Mouse (Mus musculus) liver, embryonic 13.5 days (tissue): ENCODE data around the gene Gpalpp1. TPM values are rescaled to one million over a fixed set of nuclear protein-coding genes. Genes with fewer than 3 reads are reported as not detected.

Source experiments
- ATAC-seq: fragments of 200-750 bp; cut with Nextera tagmentation; 2 replicates; pipeline ENCODE4 v1.8.0; 2017; ENCODE audit warnings: low read depth, mild to moderate bottlenecking, moderate number of reproducible peaks, moderate library complexity
- DNase-seq: peaks from one replicate; pipeline ENCODE4 v3.0.0; 2022
- H3K27ac ChIP-seq: fragments of 300-500 bp; sonication (generic); 2 replicates; pipeline ENCODE4 v1.5.1; 2015; ENCODE audit warnings: moderate library complexity, mild to moderate bottlenecking, inconsistent platforms
- H3K27me3 ChIP-seq: fragments of 300-500 bp; sonication (generic); 2 replicates; pipeline ENCODE4 v1.6.1; 2015; ENCODE audit warnings: mild to moderate bottlenecking, inconsistent platforms
- H3K36me3 ChIP-seq: fragments of 300-500 bp; sonication (generic); 2 replicates; pipeline ENCODE4 v1.6.1; 2015; ENCODE audit warnings: mild to moderate bottlenecking, inconsistent platforms
- H3K4me1 ChIP-seq: fragments of 300-500 bp; sonication (generic); replicated peaks from 2 replicates; pipeline ENCODE4 v1.6.1; 2015; ENCODE audit warnings: inconsistent platforms
- H3K4me2 ChIP-seq: fragments of 300-500 bp; sonication (generic); 2 replicates; pipeline ENCODE4 v1.6.1; 2015; ENCODE audit warnings: inconsistent platforms, mild to moderate bottlenecking, moderate library complexity
- H3K4me3 ChIP-seq: fragments of 300-500 bp; sonication (generic); replicated peaks from 2 replicates; pipeline ENCODE4 v1.5.1; 2015; ENCODE audit warnings: mild to moderate bottlenecking, inconsistent platforms
- H3K9ac ChIP-seq: fragments of 300-500 bp; sonication (generic); 2 replicates; pipeline ENCODE4 v1.6.1; 2015; ENCODE audit warnings: mild to moderate bottlenecking, inconsistent platforms
- H3K9me3 ChIP-seq: fragments of 300-500 bp; sonication (generic); replicated peaks from 2 replicates; pipeline ENCODE4 v1.6.1; 2016; ENCODE audit warnings: inconsistent platforms
- WGBS: fragments of 180-500 bp; shearing (Covaris S2); methylation state at CpG from one replicate; pipeline ENCODE4 v1.1.7; 2015; ENCODE audit not compliant: insufficient replicate concordance; 5-methylcytosine and 5-hydroxymethylcytosine counted together
- polyA plus RNA-seq: library from polyadenylated mRNA; unstranded; fragments of >200 nt; fragmentation: Nextera tagmentation; extraction: Ambion mirVana; gene quantifications from 2 replicates; pipeline ENCODE4 v1.2.1, GENCODE M21; 2015

The Gpalpp1 gene
- polyA plus RNA-seq, 1 experiment from 2014 or later, result 5.6 TPM

DNA sequence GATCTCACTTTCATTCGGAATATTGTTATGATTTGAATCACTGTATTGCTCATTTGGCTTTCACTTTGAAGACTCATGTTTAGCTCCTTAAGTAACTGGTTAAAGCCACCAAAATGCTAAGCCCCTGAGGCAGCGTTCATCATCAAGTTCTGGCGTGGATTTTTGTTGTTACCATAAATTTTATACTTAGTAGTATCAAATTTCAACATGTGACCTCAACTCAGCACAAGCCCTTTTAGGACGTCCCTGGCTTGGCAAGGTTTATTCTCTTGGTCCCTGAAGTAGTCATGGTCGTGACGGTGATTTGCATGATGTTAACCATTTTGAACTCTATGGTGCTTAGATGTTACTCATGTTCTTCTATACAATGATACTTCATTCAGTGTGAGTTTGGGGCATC lies 36.5 kb upstream of the Gpalpp1 start:
- Histone ChIP-seq H3K4me1 (peaks cover 58% of the 10 kb centered on the region), H3K27ac (no peak overlapping the region), H3K4me3 (no peak overlapping the region), H3K9me3 (no peaks in the 10 kb centered on the region), H3K36me3 (no peaks in the 10 kb centered on the region), H3K9ac (no peak overlapping the region), H3K4me2 (no peak overlapping the region), H3K27me3 (no peaks in the 10 kb centered on the region)
- ATAC-seq, result no peak
- DNase-seq, result no peak
- WGBS, result 78% methylated on average over 6 of the region's 6 CpGs

GRCm38 (mm10) chr14:76145868-76146267 lies 35.3 kb upstream of the Gpalpp1 start:
- DNase-seq, result peak; percentile 25
- peak overlapping the region; percentile 26 for H3K4me3 ChIP-seq
- peak; percentile 84 for ATAC-seq
- H3K27ac ChIP-seq, result no peak overlapping the region
- H3K4me1 ChIP-seq, result peaks cover 48% of the 10 kb centered on the region
- peak overlapping the region; percentile 19; the same call in 1 of the 2 replicates for H3K9ac ChIP-seq
- H3K9me3 ChIP-seq, result no peaks in the 10 kb centered on the region
- H3K27me3 ChIP-seq, result no peaks in the 10 kb centered on the region
- H3K4me2 ChIP-seq, result peak overlapping the region; percentile 56
- 15% methylated on average over 7 of the region's 7 CpGs for WGBS
- no peaks in the 10 kb centered on the region for H3K36me3 ChIP-seq

- no peaks in the 10 kb centered on the region for H3K36me3 ChIP-seq
- no peak overlapping the region for H3K9ac ChIP-seq
- peaks cover 41% of the 10 kb centered on the region for H3K4me1 ChIP-seq
- H3K9me3 ChIP-seq, result no peaks in the 10 kb centered on the region
- WGBS, result 30% methylated on average over 1 of the region's 1 CpGs
- no peak overlapping the region; the same call in 1 of the 2 replicates for H3K4me3 ChIP-seq
- ATAC-seq (peak; percentile 67), DNase-seq (no peak)
- no peaks in the 10 kb centered on the region for H3K27me3 ChIP-seq
- peak overlapping the region; percentile 56 for H3K4me2 ChIP-seq
- peak overlapping the region; percentile 9; the same call in 1 of the 2 replicates for H3K27ac ChIP-seq
Observed at GRCm38 (mm10) chr14:76145248-76145647, 34.7 kb upstream of the Gpalpp1 start.

GRCm38 (mm10) chr14:76134975-76135374 lies 24.4 kb upstream of the Gpalpp1 start:
- H3K4me1 ChIP-seq, result no peaks in the 10 kb centered on the region
- peaks cover 59% of the 10 kb centered on the region for H3K36me3 ChIP-seq
- H3K9me3 ChIP-seq, result no peaks in the 10 kb centered on the region

GRCm38 (mm10) chr14:76128174-76128573 lies 17.6 kb upstream of the Gpalpp1 start:
- 59% methylated on average over 4 of the region's 4 CpGs for WGBS
- DNase-seq (no peak), ATAC-seq (no peak)
- Histone ChIP-seq H3K9ac (no peak overlapping the region), H3K27ac (no peak overlapping the region), H3K9me3 (no peaks in the 10 kb centered on the region), H3K27me3 (no peaks in the 10 kb centered on the region), H3K4me2 (no peak overlapping the region), H3K36me3 (peaks cover 92% of the 10 kb centered on the region), H3K4me1 (no peaks in the 10 kb centered on the region), H3K4me3 (no peak overlapping the region)

More at GRCm38 (mm10) chr14:76134975-76135374, 24.4 kb upstream of the Gpalpp1 start:
- H3K27ac ChIP-seq, result no peak overlapping the region
- no peaks in the 10 kb centered on the region for H3K27me3 ChIP-seq
- ATAC-seq (no peak), DNase-seq (no peak)
- no peak overlapping the region for H3K4me3 ChIP-seq
- 79% methylated on average over 4 of the region's 4 CpGs for WGBS
- no peak overlapping the region for H3K9ac ChIP-seq
- no peak overlapping the region for H3K4me2 ChIP-seq

GRCm38 (mm10) chr14:76127311-76127710 lies 16.8 kb upstream of the Gpalpp1 start:
- peaks cover 92% of the 10 kb centered on the region for H3K36me3 ChIP-seq
- no peak overlapping the region for H3K4me2 ChIP-seq
- H3K4me3 ChIP-seq, result no peak overlapping the region

GRCm38 (mm10) chr14:76122663-76123058 lies 12.1 kb upstream of the Gpalpp1 start:
- DNase-seq (no peak), ATAC-seq (no peak)
- Histone ChIP-seq H3K36me3 (peaks cover 85% of the 10 kb centered on the region), H3K27ac (no peak overlapping the region), H3K9ac (no peak overlapping the region), H3K4me1 (no peaks in the 10 kb centered on the region), H3K4me3 (no peak overlapping the region), H3K9me3 (no peaks in the 10 kb centered on the region), H3K4me2 (no peak overlapping the region), H3K27me3 (no peaks in the 10 kb centered on the region)
- WGBS, result 80% methylated on average over 8 of the region's 8 CpGs

More at GRCm38 (mm10) chr14:76127311-76127710, 16.8 kb upstream of the Gpalpp1 start:
- DNase-seq (no peak), ATAC-seq (no peak)
- WGBS, result 65% methylated on average over 3 of the region's 3 CpGs
- no peaks in the 10 kb centered on the region for H3K4me1 ChIP-seq
- H3K27me3 ChIP-seq, result no peaks in the 10 kb centered on the region
- H3K9ac ChIP-seq, result no peak overlapping the region
- H3K27ac ChIP-seq, result no peak overlapping the region
- no peaks in the 10 kb centered on the region for H3K9me3 ChIP-seq

DNA sequence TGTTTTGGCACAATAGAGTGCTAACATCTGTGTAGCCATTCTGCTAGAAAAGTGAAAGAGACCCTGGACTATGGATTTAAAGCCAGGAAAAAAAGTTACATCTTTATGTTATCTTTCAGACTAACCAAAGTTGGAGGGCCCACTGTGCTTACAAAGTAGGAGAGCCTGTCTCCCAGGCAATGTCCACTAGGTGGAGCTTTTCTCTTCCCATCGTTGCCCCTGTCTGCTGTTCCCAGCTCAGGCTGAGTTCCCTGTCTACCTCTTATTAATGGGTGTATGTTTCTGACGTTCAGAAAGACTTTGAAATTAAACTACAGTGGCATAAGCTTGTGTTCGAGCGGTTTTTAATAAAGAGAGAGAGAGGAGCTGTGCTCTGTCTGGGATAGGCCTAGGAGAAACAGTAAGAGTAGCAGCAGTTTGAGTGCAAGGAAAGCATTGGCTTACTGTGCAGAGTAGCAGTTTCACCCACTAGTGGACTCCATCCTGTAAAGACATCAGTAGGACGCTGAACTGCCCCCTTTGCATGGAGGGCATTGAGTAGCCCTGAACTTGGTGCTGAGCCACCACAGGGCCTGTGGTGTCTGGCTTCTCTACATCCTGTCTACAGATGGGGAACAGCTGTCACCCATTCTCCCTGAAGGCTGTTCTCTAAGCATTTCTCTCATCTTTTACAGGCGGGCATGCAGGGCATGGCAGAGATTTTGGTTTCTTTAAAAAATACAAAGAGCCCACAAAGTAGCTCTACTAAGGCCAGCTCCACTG lies 11.5 kb upstream of the Gpalpp1 start:
- WGBS, result 60% methylated on average over 6 of the region's 6 CpGs
- no peaks in the 10 kb centered on the region for H3K27me3 ChIP-seq
- H3K4me2 ChIP-seq, result no peak overlapping the region
- H3K9me3 ChIP-seq, result no peaks in the 10 kb centered on the region
- H3K27ac ChIP-seq, result no peak overlapping the region
- no peaks in the 10 kb centered on the region for H3K4me1 ChIP-seq
- H3K4me3 ChIP-seq, result no peak overlapping the region
- DNase-seq, result no peak
- no peak for ATAC-seq
- peaks cover 85% of the 10 kb centered on the region for H3K36me3 ChIP-seq
- no peak overlapping the region for H3K9ac ChIP-seq

DNA sequence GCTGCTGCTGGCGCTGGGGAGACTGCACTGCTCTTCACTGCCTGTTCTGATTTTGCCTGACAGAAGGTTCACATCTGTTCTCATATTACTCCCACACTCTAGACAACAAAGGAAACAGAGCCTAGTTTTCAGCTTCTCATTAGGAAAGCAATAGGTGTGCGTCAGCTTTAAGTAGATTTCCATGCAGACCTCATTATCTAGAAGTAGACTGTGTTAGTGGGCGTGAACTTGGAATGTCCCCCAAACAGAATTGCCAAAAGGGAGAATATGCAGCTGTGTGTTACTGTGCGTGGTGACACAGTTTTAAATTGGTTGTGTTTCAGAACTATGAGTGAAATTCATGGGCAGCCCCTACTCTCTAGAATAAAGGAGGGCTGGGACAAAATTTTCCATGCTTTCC lies 9.9 kb upstream of the Gpalpp1 start:
- Histone ChIP-seq H3K9ac (no peak overlapping the region), H3K4me3 (no peak overlapping the region), H3K36me3 (peaks cover 84% of the 10 kb centered on the region), H3K4me1 (no peaks in the 10 kb centered on the region), H3K27me3 (no peaks in the 10 kb centered on the region), H3K4me2 (no peak overlapping the region), H3K9me3 (no peaks in the 10 kb centered on the region), H3K27ac (no peak overlapping the region)
- ATAC-seq (no peak), DNase-seq (no peak)
- 80% methylated on average over 4 of the region's 4 CpGs for WGBS

DNA sequence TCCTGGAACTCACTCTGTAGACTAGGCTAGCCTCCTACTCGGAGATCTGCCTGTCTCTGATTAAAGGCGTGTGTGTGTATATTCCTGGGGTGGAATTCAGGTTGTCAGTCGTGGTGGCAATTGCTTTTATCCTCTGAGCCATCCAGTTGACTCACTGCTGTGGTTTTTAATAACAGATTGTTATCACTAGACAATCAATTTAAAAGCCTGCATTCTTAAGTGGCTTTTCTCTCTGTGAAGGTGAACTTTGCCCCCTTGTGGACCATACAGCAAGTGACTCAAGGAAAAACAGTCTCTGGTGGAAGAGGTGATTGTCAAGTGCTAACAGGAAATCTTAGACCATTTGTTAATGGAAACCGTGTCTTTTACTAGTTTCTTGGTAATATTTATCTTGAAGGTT lies 8.4 kb upstream of the Gpalpp1 start:
- no peak for DNase-seq
- Histone ChIP-seq H3K4me2 (no peak overlapping the region), H3K4me1 (no peaks in the 10 kb centered on the region), H3K36me3 (peaks cover 82% of the 10 kb centered on the region), H3K9ac (no peak overlapping the region), H3K27me3 (no peaks in the 10 kb centered on the region), H3K27ac (no peak overlapping the region), H3K9me3 (no peaks in the 10 kb centered on the region), H3K4me3 (no peak overlapping the region)
- ATAC-seq, result no peak
- 52% methylated on average over 4 of the region's 4 CpGs for WGBS

DNA sequence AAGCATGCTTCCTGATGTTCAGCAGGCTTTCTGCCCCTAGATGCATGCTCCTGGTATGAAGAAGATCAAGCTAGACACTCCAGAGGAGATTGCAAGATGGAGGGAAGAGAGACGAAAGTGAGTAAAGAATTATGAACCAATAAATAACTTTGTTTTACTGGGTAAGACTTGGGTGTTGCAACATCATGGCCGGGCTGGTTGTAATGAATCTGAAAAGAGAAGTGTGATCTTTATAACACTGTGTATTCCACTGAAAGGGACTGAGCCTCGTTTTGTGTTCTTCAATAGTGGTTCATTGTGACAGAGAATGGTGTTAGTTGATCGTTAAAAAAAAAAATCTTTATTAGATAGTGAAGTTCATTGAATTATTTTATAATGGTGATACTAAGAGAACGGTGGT lies 5.2 kb upstream of the Gpalpp1 start:
- 72% methylated on average over 5 of the region's 5 CpGs for WGBS
- H3K4me3 ChIP-seq, result no peak overlapping the region
- ATAC-seq (no peak), DNase-seq (no peak)
- H3K9ac ChIP-seq, result no peak overlapping the region
- no peak overlapping the region for H3K4me2 ChIP-seq
- peaks cover 16% of the 10 kb centered on the region for H3K4me1 ChIP-seq
- no peaks in the 10 kb centered on the region for H3K27me3 ChIP-seq
- H3K27ac ChIP-seq, result no peak overlapping the region
- H3K9me3 ChIP-seq, result no peaks in the 10 kb centered on the region
- peaks cover 62% of the 10 kb centered on the region for H3K36me3 ChIP-seq

DNA sequence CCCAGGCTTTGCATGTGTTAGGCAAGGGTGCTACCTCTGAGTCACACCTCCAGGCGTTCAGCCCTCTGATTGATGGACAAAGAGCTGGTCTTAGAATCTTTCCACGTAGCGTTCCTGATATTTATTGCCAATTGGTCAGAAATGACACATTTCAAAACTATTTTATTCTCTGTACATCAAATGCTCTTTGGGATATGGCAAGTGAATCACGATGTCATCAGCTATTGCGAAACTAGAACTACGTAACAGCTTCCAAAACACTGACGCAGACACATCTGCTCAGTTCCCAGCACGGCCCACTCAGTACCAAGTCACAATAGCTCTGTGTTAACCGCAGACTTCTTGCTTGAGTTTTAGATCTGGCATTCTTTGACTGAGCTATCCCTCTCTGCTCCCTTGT lies 11.0 kb downstream of the Gpalpp1 start:
- DNase-seq, result no peak
- no peaks in the 10 kb centered on the region for H3K4me1 ChIP-seq

More for the DNA sequence above, 11.0 kb downstream of the Gpalpp1 start:
- no peak overlapping the region for H3K4me2 ChIP-seq
- H3K36me3 ChIP-seq, result peaks cover 61% of the 10 kb centered on the region
- no peak overlapping the region for H3K27ac ChIP-seq
- H3K9ac ChIP-seq, result no peak overlapping the region
- H3K27me3 ChIP-seq, result no peaks in the 10 kb centered on the region
- no peak overlapping the region for H3K4me3 ChIP-seq
- H3K9me3 ChIP-seq, result no peaks in the 10 kb centered on the region
- 86% methylated on average over 9 of the region's 9 CpGs for WGBS
- no peak for ATAC-seq
